Mouse (Mus musculus) gastrocnemius, postnatal 36 days (tissue): ENCODE data around the gene Fam43a. TPM values are rescaled to one million over a fixed set of nuclear protein-coding genes. Genes with fewer than 3 reads are reported as not detected.

Experiments used
- DNase-seq, 2 experiments: peaks; one replicate each; pipeline ENCODE4 v3.0.0; 2022
- intact Hi-C: fragments of 180-260 bp; cut with DNase I; formaldehyde crosslinking; loops from one replicate; pipeline ENCODE4 v1.15.1; 2025
- total RNA-seq, 2 experiments: library from RNA; stranded (reverse); gene quantifications; 2 replicates each; pipeline ENCODE4 v1.2.3; 2021

Fam43a gene
- total RNA-seq, 2 experiments from 2014 or later, result 5.4 to 6.3 TPM

- intact Hi-C loops, result loop anchor here (5.0 kb wide), 2 partner anchors 277 to 757 kb away; no protein-coding TSS in a partner anchor
- DNase-seq, result no peak
Measured at GRCm38 (mm10) chr16:30595356-30595755, 4.2 kb upstream of the Fam43a start.

DNA sequence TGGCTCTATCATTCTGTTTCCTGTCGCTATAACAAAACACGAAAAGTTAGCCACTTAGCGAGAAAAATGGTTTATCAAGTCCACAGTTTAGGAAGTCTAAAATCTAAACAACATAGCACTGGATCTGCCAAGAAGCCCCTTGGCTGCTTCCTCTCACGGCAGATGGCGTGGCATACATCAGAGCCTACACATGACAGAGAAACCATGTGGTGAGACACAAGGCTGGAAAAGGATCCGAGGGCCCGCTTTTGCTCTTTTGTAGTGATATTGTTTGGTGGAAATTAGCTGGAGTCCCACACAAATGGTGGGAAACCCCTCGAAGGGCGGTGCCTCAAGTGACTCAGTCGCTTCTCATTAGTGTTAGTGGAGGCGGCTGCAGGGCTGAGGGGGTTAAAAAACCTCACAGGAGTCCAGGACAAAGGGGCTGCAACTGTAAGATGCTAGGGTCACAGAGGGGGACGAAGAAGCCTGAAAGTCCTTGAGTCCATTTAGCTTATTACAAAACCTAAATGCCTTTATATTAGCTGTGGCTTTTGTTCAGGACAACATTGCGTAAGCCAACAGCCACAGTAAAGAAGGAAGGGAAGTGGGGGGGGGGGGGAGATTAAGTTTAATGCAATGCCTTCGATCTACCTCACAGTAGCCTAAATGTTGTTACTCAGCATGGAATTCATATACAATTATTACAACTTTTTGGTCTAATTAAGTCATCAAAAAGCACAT is 3.5 kb upstream of the Fam43a start:
- DNase-seq, result no peak
- intact Hi-C loops, result loop anchor here (2.0 to 5.0 kb wide), 3 partner anchors 276 to 756 kb away; no protein-coding TSS in a partner anchor

DNA sequence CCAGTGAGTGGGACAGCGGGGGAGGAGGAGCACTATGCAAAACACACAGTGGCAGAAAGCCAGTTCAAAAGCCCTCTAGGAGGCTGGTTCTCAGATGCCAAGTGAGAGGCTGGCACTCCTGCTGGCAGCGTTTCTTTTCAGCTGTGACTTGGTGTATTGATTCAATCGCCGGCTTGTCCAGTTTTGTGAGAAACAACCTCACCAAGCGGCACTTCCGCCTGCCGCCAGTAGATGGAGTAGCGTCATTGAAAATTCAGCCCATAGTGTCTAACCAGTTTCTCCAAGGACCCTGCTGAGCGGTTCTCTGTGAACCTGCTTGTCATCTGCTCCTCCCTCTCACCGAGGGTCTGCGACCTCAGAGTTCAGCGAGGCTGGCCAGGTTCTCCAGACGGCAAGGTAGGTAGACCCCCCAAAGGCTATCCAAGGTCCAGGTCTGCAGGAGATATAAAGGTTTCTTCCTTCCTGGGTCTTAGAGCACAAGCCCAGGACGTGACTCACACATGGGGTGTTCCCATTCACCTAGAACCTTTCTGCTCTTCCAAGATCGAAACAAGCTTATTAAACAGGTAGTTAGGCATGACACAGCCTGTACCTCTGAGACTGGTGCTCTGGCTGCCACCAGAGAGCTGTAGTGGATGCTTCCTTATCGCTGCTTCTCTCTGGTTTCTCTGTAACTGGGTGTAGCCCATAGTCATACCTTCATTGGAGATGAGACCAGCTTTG is 2.4 kb upstream of the Fam43a start:
- intact Hi-C loops, result loop anchor here (1.0 to 5.0 kb wide), 4 partner anchors 275 to 755 kb away; no protein-coding TSS in a partner anchor

GRCm38 (mm10) chr16:30600431-30601045 is 1.0 kb downstream of the Fam43a start:
- DNase-seq, result peak; percentile 68 to 71
- intact Hi-C loops, result no loop called here

More for the DNA sequence above, 2.4 kb upstream of the Fam43a start:
- peak; percentile 78 to 89 for DNase-seq

DNA sequence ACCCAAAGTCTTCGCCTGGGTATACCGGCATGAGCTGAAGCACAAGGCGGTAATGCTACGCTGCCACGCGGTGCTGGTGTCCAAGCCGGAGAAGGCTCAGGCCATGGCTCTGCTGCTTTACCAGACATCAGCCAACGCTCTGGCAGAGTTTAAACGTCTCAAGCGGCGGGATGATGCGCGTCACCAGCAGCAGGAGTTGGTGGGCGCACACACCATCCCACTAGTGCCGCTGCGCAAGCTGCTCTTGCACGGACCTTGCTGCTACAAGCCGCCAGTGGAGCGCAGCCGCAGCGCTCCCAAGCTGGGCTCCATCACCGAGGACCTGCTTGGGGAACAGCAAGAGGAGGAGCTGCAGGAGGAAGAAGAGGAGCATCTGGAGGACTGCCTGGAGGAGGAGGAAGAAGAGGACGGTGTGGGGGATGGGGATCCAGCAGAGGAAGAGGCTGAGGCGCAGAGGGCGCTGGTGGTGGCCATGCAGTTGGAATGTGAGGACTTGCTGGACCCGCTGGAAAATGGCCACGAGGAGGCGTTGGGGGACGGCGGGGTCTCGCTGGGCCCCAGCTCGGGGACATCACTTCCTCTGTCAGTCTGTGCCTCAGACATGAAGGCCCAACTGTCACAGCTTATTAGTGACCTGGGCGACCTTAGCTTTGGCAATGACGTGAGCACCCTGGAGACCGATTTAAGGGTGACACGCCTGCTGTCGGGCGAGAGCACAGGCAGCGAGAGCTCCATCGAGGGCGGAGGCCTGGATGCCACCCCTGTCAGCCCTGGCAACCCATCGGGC is 1.7 kb downstream of the Fam43a start:
- intact Hi-C loops, result no loop called here
- DNase-seq, result peak; percentile 45 to 51

DNA sequence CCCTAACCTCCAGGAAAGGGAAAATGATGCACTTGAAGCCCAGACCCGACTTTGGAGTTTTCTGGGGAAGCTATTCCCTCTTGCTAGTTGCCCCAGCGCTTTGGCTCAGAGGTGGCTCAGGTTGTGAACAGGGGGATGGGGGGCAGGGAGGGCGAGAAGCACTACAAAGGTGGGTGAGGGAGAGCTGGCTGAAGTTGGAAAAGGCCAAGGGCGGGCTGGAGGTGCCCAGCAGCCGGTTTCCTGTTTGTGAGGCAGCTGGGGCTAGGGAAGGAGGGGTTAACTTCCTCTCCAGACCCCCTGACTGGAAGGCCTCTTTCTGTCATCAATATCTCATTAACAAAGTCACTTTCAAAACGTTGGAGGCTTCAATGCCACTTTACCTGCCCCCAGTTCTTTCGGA is 2.4 kb downstream of the Fam43a start:
- intact Hi-C loops, result no loop called here
- no peak for DNase-seq

DNA sequence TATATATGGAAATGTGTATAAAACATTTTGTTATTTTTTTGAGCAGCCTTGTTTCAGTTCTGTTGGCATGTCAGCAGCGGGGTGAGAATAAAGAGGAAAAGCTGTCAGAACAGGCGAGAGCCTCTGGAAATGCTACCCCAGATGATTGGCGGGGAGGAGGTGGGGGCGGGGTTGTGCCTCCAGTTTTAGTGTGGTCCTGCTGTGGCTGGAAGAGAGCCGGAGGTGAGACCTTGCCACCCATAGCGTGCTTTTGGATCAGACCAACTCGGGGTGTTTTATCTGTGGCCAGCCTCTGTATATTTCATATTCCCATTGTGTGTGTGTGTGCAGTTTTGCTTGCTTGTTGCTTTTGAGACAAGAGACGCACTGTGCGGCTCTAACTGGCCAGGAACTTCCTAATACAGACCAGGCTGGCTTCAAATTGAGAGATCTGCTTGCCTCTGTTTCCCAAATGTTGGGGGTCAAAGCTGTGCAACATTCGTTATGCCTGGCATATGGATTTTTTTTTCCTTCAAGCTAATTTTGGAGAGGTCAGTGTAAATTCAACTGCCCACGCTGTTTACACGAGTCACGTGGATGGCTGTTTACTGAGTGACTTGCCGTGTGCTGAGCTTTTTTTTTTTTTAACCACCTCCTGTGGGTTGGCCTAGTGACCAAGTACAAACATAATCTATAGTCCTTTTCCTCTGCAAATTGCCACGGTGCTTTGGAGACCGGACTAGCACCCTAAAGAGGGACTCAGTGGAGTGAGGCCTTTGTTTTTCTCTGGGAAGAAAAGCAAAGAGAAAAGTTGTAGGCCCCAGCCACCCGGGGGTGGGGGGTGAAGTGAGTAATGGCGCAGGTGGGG is 3.4 kb downstream of the Fam43a start:
- intact Hi-C loops, result no loop called here
- no peak for DNase-seq

DNA sequence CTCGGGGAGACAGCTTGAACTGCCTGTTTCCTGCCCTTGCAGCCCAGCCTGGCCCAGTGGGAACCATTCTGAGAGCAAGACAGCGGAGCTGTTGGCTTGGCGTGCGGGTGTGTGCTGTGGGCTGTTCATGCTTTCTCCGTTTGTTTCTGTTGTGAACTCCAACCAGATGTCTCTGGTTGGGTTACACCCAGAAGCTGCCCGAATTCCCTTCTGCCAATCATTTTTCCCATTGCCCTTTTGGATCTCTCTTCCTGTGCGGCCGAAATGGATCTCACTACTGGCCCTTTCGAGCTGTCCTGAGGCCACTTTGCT is 4.0 kb downstream of the Fam43a start:
- peak; percentile 33 to 49 for DNase-seq
- intact Hi-C loops, result no loop called here

- intact Hi-C loops, result no loop called here
Measured at GRCm38 (mm10) chr16:30604061-30604806, 4.7 kb downstream of the Fam43a start.

GRCm38 (mm10) chr16:30604807-30605137 is 5.2 kb downstream of the Fam43a start:
- DNase-seq, result no peak
- intact Hi-C loops, result loop anchor here (5.0 kb wide), 1 partner anchor 138 kb away; no protein-coding TSS in a partner anchor

More at GRCm38 (mm10) chr16:30604061-30604806, 4.7 kb downstream of the Fam43a start:
- no peak for DNase-seq

GRCm38 (mm10) chr16:30605528-30605927 is 6.0 kb downstream of the Fam43a start:
- intact Hi-C loops, result loop anchor here (5.0 kb wide), 1 partner anchor 137 kb away; no protein-coding TSS in a partner anchor

DNA sequence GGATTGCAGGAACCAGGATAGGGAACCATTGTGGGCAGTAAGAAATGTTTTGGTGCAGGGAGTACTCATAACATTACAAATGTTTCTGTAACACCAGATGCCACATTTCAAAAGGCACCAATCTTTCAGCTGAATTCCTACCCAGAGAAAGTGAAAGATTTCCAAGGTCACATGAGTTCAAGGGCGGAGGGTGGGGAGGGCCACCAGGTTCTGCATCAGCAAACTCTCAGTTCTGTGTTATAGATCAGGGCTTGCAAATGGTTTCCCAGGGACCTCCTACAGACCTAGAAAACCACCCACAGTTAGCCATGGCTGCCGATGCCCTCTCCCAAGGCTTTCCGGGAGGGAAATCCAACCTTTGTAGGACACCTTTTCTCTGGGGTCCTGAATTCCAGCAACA is 8.3 kb downstream of the Fam43a start:
- DNase-seq, result no peak
- intact Hi-C loops, result loop anchor here (5.0 kb wide), 1 partner anchor 134 kb away; no protein-coding TSS in a partner anchor

More at GRCm38 (mm10) chr16:30605528-30605927, 6.0 kb downstream of the Fam43a start:
- DNase-seq, result no peak

- intact Hi-C loops, result no loop called here
- no peak for DNase-seq
Measured at GRCm38 (mm10) chr16:30611331-30611730, 11.8 kb downstream of the Fam43a start.

DNA sequence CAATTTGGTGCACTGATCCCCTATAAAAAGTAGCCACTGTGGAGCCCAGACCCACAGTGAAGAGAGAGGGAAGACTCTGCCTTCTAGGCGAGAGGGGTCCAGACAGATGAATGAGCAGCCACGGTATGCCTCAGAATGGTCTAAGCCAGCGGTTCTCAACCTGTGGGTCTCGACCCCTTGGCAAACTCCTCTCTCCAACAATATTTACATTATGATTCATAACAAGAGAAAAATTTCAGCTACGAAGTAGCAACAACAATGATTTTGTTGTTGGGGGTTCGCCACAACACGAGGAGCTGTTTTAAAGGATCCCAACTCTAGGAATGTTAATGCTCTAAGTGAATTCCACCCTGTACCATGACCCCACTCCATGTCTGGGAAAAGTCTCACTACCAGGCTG is 13.6 kb downstream of the Fam43a start:
- intact Hi-C loops, result no loop called here
- DNase-seq, result no peak

DNA sequence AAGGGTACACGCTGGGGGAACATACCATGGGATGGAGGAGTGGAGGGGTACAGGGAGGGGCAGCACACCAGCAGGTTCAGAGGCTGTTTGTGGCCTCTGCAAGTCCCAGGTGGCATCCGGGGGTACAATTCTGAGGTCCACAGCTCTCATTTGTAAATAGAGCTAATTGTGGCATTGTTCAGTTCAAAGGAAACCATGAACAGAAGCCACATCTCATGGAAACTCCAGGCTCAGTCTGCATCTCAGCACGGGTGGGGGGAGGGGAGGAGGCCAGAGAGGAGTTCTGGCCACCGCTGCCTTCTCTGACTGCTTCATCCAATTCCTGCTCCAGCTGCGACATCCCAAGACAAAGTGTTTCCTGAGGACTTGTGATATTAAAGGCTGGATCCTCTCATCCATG is 14.6 kb downstream of the Fam43a start:
- intact Hi-C loops, result no loop called here
- DNase-seq, result no peak

DNA sequence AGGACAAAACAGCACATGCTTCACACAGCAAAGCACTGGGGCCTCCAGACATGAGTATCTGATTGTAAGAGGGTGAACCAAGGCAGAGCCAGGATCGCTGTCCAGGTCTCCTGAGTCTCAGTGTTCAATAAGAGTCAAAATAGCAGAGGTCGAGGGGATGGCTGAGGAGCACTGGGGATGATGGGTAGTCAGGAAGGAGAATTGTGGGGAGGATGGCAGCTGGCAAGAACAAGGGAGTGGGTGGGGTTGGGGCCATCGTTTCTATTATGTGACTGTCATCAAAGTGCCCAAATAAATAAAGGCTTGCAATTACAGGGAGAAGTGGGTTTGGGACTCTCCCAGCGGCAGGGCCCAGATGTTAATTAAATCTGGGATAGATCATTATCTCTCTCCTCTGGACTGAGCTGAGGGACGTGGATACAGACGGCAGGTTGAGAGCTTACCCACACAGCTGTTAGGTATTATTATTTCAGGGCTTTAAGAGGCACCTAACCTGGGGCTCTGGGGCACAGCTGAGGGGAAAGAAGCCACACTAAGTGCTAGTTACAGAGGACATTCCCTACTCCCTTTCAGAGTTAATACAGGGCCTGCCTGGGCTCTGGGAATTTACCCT is 15.3 kb downstream of the Fam43a start:
- intact Hi-C loops, result no loop called here
- no peak for DNase-seq

DNA sequence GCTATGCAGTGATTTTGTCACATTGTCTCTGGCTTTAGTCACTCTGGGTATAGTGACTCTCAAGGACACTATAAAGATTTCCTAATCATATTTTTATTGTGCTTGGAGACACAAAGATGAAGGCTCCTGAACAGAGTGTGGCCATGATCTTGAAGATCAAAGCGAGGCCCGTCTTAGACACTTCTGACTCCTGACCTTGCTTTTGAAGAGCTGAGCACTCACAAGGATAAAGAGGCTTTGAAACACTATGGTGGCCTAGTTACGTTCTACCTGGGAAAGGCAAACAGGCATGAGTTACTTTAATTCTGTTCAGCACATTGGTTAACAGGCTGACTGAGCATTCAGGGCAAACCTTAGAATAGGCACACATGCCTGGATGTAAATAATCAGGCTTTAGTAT is 16.8 kb downstream of the Fam43a start:
- intact Hi-C loops, result no loop called here
- no peak for DNase-seq

GRCm38 (mm10) chr16:30623645-30624044 is 24.1 kb downstream of the Fam43a start:
- intact Hi-C loops, result no loop called here
- DNase-seq, result no peak
